Comparison of ENCODE assay signal across 15 mouse cellular contexts in the genomic region with DNA sequence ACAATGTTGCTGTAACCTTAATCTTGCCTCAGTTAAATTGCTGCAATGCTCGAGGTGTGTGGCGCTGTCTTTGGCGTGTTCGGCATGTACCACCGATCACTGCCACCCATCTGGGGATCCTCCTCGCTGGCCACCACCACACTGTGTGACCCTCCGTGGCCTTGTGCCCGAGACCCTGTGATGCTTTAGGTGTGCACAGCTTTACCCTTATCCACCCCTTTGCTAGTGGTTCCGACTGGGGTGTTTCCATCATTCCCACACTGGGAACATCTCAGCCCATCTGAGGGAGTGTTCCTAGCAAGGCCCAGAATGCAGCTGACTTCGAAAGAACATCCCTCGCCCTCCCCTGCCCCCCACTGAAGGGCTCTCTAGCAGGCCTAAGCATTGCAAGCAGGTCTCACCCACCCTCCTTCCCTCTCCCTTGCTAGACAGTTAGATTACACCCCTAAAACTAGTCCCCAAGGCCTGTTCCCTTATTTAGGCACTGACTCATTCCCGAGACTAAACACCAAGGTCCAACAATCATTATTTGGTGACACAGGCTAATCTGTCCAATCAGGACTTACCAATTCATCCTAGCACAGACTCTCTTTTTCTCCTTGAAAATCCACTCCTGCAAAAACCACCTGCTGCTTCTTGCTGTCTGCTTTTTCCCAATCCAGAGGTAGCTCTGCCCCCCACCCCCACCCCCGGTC. TPM values are rescaled to one million over a fixed set of nuclear protein-coding genes. Genes with fewer than 3 reads are reported as not detected.
DNase-seq lines count a peak whose midpoint lies in the region; ATAC-seq and TF ChIP-seq lines count a peak whose summit lies in the region.
"Had no signal": no experiment of that assay in that cellular context is flagged by ENCODE, and none has a peak within 500 bp of the region (broad histone marks: within the 10 kb centered on the region; RNA-seq: fewer than 3 reads in every experiment).

No protein-coding gene starts in this region.

- H3K4me3 ChIP-seq in gastrocnemius, adult 2 months: no peak overlapping the region
- no peak overlapping the region for H3K4me3 ChIP-seq in intestine, embryonic 14.5 days (ENCODE audit: low read depth, low read length)
- H3K4me3 ChIP-seq in intestine, postnatal 0 days (ENCODE audit: low read depth, low read length): no peak overlapping the region
- no peak overlapping the region for H3K4me3 ChIP-seq in stomach, embryonic 14.5 days (ENCODE audit: low read depth, low read length)
- H3K4me3 ChIP-seq in stomach, postnatal 0 days (ENCODE audit: low read depth, low read length): no peak overlapping the region
- H3K4me3 ChIP-seq: hindbrain, embryonic 10.5 days had no signal

- H3K9ac ChIP-seq in intestine, embryonic 14.5 days (ENCODE audit: low read length): no peak overlapping the region
- H3K9ac ChIP-seq in intestine, postnatal 0 days (ENCODE audit: low read depth, low read length): no peak overlapping the region
- no peak overlapping the region for H3K9ac ChIP-seq in stomach, embryonic 14.5 days (replicated peaks; ENCODE audit: low read depth, low read length)
- H3K9ac ChIP-seq in stomach, postnatal 0 days (ENCODE audit: low read length): no peak overlapping the region

- 79% methylated on average over 13 of the region's 13 CpGs for WGBS in intestine, embryonic 14.5 days
- 84% methylated on average over 13 of the region's 13 CpGs for WGBS in intestine, postnatal 0 days
- 81% methylated on average over 13 of the region's 13 CpGs for WGBS in stomach, embryonic 14.5 days
- WGBS in stomach, postnatal 0 days: 70% methylated on average over 13 of the region's 13 CpGs

- H3K36me3 ChIP-seq in intestine, embryonic 14.5 days (ENCODE audit: control insufficient read depth, insufficient read depth, low read length): peaks cover 22% of the 10 kb centered on the region; the same call in 1 of the 2 replicates
- H3K36me3 ChIP-seq in intestine, postnatal 0 days (ENCODE audit: control insufficient read depth, insufficient read depth): no peaks in the 10 kb centered on the region; the same call in 1 of the 2 replicates
- H3K36me3 ChIP-seq in stomach, embryonic 14.5 days (ENCODE audit: control insufficient read depth, insufficient read depth, low read length): peaks cover 2% of the 10 kb centered on the region
- no peaks in the 10 kb centered on the region for H3K36me3 ChIP-seq in stomach, postnatal 0 days (ENCODE audit: control insufficient read depth, insufficient read depth, low read length)

- H3K4me2 ChIP-seq in intestine, embryonic 14.5 days (ENCODE audit: low read length): no peak overlapping the region
- no peak overlapping the region for H3K4me2 ChIP-seq in intestine, postnatal 0 days (replicated peaks; ENCODE audit: low read depth)
- H3K4me2 ChIP-seq in stomach, embryonic 14.5 days (replicated peaks; ENCODE audit: low read depth, low read length): no peak overlapping the region
- no peak overlapping the region for H3K4me2 ChIP-seq in stomach, postnatal 0 days (replicated peaks; ENCODE audit: low read depth)

- no peak for TF ChIP-seq CTCF in gastrocnemius, adult 2 months (IDR thresholded peaks at IDR 0.05)
- TF ChIP-seq CTCF in intestine, postnatal 0 days (IDR thresholded peaks at IDR 0.05; ENCODE audit: low read depth): no peak
- TF ChIP-seq CTCF in stomach, postnatal 0 days (IDR thresholded peaks at IDR 0.05; ENCODE audit: low read depth): no peak

- H3K27me3 ChIP-seq in intestine, embryonic 14.5 days (replicated peaks; ENCODE audit: control insufficient read depth, insufficient read depth, low read length): no peaks in the 10 kb centered on the region
- no peaks in the 10 kb centered on the region for H3K27me3 ChIP-seq in intestine, postnatal 0 days (replicated peaks; ENCODE audit: control insufficient read depth, insufficient read depth, low read length)
- H3K27me3 ChIP-seq in stomach, embryonic 14.5 days (ENCODE audit: control insufficient read depth, insufficient read depth, low read length): no peaks in the 10 kb centered on the region
- H3K27me3 ChIP-seq in stomach, postnatal 0 days (ENCODE audit: control insufficient read depth, insufficient read depth, low read length): no peaks in the 10 kb centered on the region
- H3K27me3 ChIP-seq: Patski had no signal

- H3K4me1 ChIP-seq in intestine, embryonic 14.5 days (replicated peaks; ENCODE audit: control insufficient read depth, insufficient read depth, low read length): peaks cover 41% of the 10 kb centered on the region
- peaks cover 14% of the 10 kb centered on the region; the same call in 1 of the 2 replicates for H3K4me1 ChIP-seq in intestine, postnatal 0 days (replicated peaks; ENCODE audit: control insufficient read depth, insufficient read depth, low read length)
- peaks cover 36% of the 10 kb centered on the region for H3K4me1 ChIP-seq in stomach, embryonic 14.5 days (ENCODE audit: control insufficient read depth, insufficient read depth, low read length)
- peaks cover 16% of the 10 kb centered on the region for H3K4me1 ChIP-seq in stomach, postnatal 0 days (replicated peaks; ENCODE audit: control insufficient read depth, insufficient read depth)

- H3K9me3 ChIP-seq in intestine, embryonic 14.5 days (ENCODE audit: control insufficient read depth, low read length): no peaks in the 10 kb centered on the region
- H3K9me3 ChIP-seq in intestine, postnatal 0 days (ENCODE audit: control insufficient read depth): no peaks in the 10 kb centered on the region
- no peaks in the 10 kb centered on the region for H3K9me3 ChIP-seq in stomach, embryonic 14.5 days (ENCODE audit: control insufficient read depth, low read depth, low read length)
- H3K9me3 ChIP-seq in stomach, postnatal 0 days (ENCODE audit: control insufficient read depth, low read length): no peaks in the 10 kb centered on the region
- H3K9me3 ChIP-seq: hindbrain, embryonic 10.5 days had no signal

- peak; percentile 15 for DNase-seq in gastrocnemius, adult 2 months
- no peak for DNase-seq in gastrocnemius, postnatal 14 days
- DNase-seq in intestine, embryonic 14.5 days (ENCODE audit: low spot score): no peak
- no peak for DNase-seq in stomach, postnatal 0 days (ENCODE audit: low spot score)
- DNase-seq in telencephalon, adult 2 months (ENCODE audit: low read depth, low spot score): peak; percentile 33
- no peak for DNase-seq in layer of hippocampus, adult 9-10 months (ENCODE audit: low spot score)
- DNase-seq: cerebellum, adult 11 months; cerebellum, postnatal 36 days; thymus, postnatal 4 days had no signal

- H3K27ac ChIP-seq in gastrocnemius, adult 2 months: peak overlapping the region; percentile 84
- peak overlapping the region; percentile 60 for H3K27ac ChIP-seq in intestine, embryonic 14.5 days (ENCODE audit: low read depth)
- no peak overlapping the region for H3K27ac ChIP-seq in intestine, postnatal 0 days (ENCODE audit: low read depth, low read length)
- H3K27ac ChIP-seq in stomach, embryonic 14.5 days (ENCODE audit: low read length): peak overlapping the region; percentile 61; the same call in 1 of the 2 replicates
- H3K27ac ChIP-seq in stomach, postnatal 0 days (replicated peaks): no peak overlapping the region; the same call in 1 of the 2 replicates
- H3K27ac ChIP-seq: hindbrain, embryonic 10.5 days; kidney, postnatal 0 days had no signal

- ATAC-seq in intestine, embryonic 14.5 days (replicated peaks; ENCODE audit: low FRiP score, low TSS enrichment, low read depth): no peak
- no peak for ATAC-seq in intestine, postnatal 0 days
- no peak for ATAC-seq in stomach, embryonic 14.5 days (ENCODE audit: insufficient number of reproducible peaks, insufficient read depth, low FRiP score, low read depth)
- no peak for ATAC-seq in stomach, postnatal 0 days (ENCODE audit: low FRiP score, low TSS enrichment)
- ATAC-seq: forebrain, embryonic 16.5 days; Patski had no signal

- intact Hi-C loops in gastrocnemius, adult 2 months (cut with DNase I): no loop called here
- intact Hi-C loops in gastrocnemius, postnatal 14 days (cut with DNase I; ENCODE audit: low total_unique reads): no loop called here

- no peak for TF ChIP-seq EP300 in stomach, postnatal 0 days (optimal IDR thresholded peaks at IDR 0.05)

RNA-seq across cellular contexts. Expression of a gene that starts 14.1 kb away (rescaled TPM):
- 10 to 100 TPM; 46.7 to 55.3 TPM for total RNA-seq in gastrocnemius, adult 2 months (2021)
- 10 to 100 TPM; 60.2 to 70.7 TPM for total RNA-seq in gastrocnemius, postnatal 14 days (2021)
- 89.9 and 94.5 TPM in 2 replicates for polyA plus RNA-seq in intestine, embryonic 14.5 days (2014; fragmentation: Nextera tagmentation; extraction: Ambion mirVana)
- 31.8 and 34.0 TPM in 2 replicates for polyA plus RNA-seq in intestine, postnatal 0 days (2015; fragmentation: Nextera tagmentation; extraction: Ambion mirVana)
- 89.2 and 96.4 TPM in 2 replicates for polyA plus RNA-seq in stomach, embryonic 14.5 days (2014; fragmentation: Nextera tagmentation; extraction: Ambion mirVana)
- 54.4 and 55.6 TPM in 2 replicates for polyA plus RNA-seq in stomach, postnatal 0 days (2015; fragmentation: Nextera tagmentation; extraction: Ambion mirVana)

Comparison
In these comparisons a context has a peak if more than half of its experiments do, and no peak if none do; other contexts are left out.
1. DNase-seq: peak in gastrocnemius, adult 2 months (single experiment) and telencephalon, adult 2 months (single experiment); none in gastrocnemius, postnatal 14 days (single experiment), intestine, embryonic 14.5 days (single experiment), stomach, postnatal 0 days (single experiment) and layer of hippocampus, adult 9-10 months (single experiment).
2. H3K27ac ChIP-seq: peak in gastrocnemius, adult 2 months (single experiment), intestine, embryonic 14.5 days (single experiment) and stomach, embryonic 14.5 days (single experiment); none in intestine, postnatal 0 days (single experiment) and stomach, postnatal 0 days (single experiment).